Mouse (Mus musculus): Measurements from ENCODE around the gene Gna13. TPM values are rescaled to one million over a fixed set of nuclear protein-coding genes. Genes with fewer than 3 reads are reported as not detected.
A peak's percentile ranks its signal among the peaks of the same experiment; 100 is the strongest.

Gene Gna13
- polyA plus RNA-seq, 1 experiment from 2014 or later: 38.0 TPM

GRCm38 (mm10) chr11:109442166-109442730 lies 79.6 kb downstream of the Gna13 start:
- Histone ChIP-seq H3K4me1 (replicated peaks; ENCODE audit: control insufficient read depth, insufficient read depth, low read length) (no peaks in the 10 kb centered on the region; the same call in 1 of the 2 replicates), H3K9me3 (ENCODE audit: control insufficient read depth, low read length) (no peaks in the 10 kb centered on the region), H3K36me3 (ENCODE audit: control insufficient read depth, insufficient read depth, low read length) (peaks cover 10% of the 10 kb centered on the region; the same call in 1 of the 2 replicates), H3K27ac (ENCODE audit: low read depth) (no peak overlapping the region), H3K4me3 (ENCODE audit: low read depth, low read length) (no peak overlapping the region), H3K9ac (ENCODE audit: low read length) (no peak overlapping the region), H3K27me3 (replicated peaks; ENCODE audit: control insufficient read depth, insufficient read depth, low read length) (no peaks in the 10 kb centered on the region), H3K4me2 (ENCODE audit: low read length) (no peak overlapping the region)
- 29% methylated on average over 5 of the region's 5 CpGs for WGBS
- no peak for ATAC-seq (replicated peaks; ENCODE audit: low FRiP score, low TSS enrichment, low read depth)
- DNase-seq (ENCODE audit: low spot score): no peak

DNA sequence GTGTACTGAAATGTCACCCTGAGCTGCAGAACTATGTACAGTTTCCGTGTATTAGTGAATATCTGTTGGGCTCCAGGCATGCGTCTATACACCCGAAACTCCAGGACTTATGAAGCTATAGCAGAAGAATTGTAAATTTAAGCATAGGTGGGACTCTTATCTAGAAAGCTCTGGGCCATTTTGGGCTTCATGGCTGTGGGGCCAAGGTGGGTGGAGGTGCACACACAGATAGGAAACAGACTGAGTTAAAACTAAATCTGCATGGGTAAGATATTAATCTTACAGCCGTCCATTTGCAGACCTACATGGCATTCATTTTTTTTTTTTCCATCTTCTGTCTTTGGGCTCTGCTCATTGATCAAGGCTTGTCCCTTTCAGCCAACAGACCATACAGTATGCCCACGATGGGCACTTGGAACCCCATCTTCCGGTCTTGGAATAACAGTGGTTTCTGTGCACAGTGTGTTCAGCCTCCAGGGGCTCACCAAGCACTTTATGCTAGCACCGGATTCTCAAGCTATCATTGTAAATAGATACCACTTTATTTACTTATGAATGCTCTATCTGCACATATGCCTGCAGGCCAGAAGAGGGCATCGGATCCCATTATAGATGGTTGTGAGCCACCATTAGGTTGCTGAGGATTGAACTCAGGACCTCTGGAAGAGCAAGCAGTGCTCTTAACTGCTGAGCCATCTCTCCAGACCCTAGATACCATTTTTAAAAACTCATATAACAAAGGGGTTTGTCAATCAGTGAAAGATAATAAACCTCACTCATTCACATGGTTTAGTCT lies 81.0 kb downstream of the Gna13 start:
- 87% methylated on average over 8 of the region's 8 CpGs for WGBS
- ATAC-seq (replicated peaks; ENCODE audit: low FRiP score, low TSS enrichment, low read depth) (no peak), DNase-seq (ENCODE audit: low spot score) (no peak)
- Histone ChIP-seq H3K4me2 (ENCODE audit: low read length) (no peak overlapping the region), H3K9ac (ENCODE audit: low read length) (no peak overlapping the region), H3K27me3 (replicated peaks; ENCODE audit: control insufficient read depth, insufficient read depth, low read length) (no peaks in the 10 kb centered on the region), H3K27ac (ENCODE audit: low read depth) (no peak overlapping the region), H3K36me3 (ENCODE audit: control insufficient read depth, insufficient read depth, low read length) (no peaks in the 10 kb centered on the region), H3K4me3 (ENCODE audit: low read depth, low read length) (no peak overlapping the region), H3K4me1 (replicated peaks; ENCODE audit: control insufficient read depth, insufficient read depth, low read length) (no peaks in the 10 kb centered on the region; the same call in 1 of the 2 replicates), H3K9me3 (ENCODE audit: control insufficient read depth, low read length) (no peaks in the 10 kb centered on the region)

- no peak for DNase-seq (ENCODE audit: low spot score)
- H3K9ac ChIP-seq (ENCODE audit: low read length): no peak overlapping the region
- no peaks in the 10 kb centered on the region; the same call in 1 of the 2 replicates for H3K4me1 ChIP-seq (replicated peaks; ENCODE audit: control insufficient read depth, insufficient read depth, low read length)
- WGBS: 65% methylated on average over 7 of the region's 7 CpGs
- no peak overlapping the region for H3K4me3 ChIP-seq (ENCODE audit: low read depth, low read length)
- no peaks in the 10 kb centered on the region for H3K9me3 ChIP-seq (ENCODE audit: control insufficient read depth, low read length)
- H3K27me3 ChIP-seq (replicated peaks; ENCODE audit: control insufficient read depth, insufficient read depth, low read length): no peaks in the 10 kb centered on the region
- no peak overlapping the region for H3K27ac ChIP-seq (ENCODE audit: low read depth)
- no peak for ATAC-seq (replicated peaks; ENCODE audit: low FRiP score, low TSS enrichment, low read depth)
- no peak overlapping the region for H3K4me2 ChIP-seq (ENCODE audit: low read length)
- no peaks in the 10 kb centered on the region for H3K36me3 ChIP-seq (ENCODE audit: control insufficient read depth, insufficient read depth, low read length)
Measured at GRCm38 (mm10) chr11:109444600-109444999, 82.0 kb downstream of the Gna13 start.

DNA sequence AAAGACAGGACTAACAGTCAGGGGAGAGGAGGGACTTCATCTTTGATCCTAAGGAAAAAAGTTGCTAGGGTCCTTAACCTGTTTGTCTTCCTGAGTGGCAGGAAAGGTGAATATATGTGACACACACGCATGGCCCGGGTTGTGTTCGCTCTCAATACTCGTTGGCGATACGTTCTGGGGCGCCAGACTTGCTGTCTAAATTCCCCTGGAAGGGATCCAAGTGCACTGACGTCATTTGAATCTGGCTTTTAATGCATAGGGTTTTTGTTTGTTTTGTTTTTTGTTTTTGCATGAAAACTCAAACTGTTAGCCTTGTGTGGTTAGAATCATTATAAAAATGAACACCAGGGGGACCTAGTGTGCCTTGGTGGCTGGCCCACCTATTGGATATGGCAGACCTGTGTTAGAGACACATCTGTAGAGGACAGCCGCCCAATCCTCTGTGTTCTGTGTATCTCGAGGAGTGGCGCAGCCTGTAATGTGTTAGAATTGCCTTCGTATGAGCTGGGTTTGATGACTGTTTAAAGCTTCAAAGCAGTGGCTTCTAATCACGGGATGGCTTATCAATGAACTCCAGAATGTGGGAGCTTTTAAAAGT lies 82.9 kb downstream of the Gna13 start:
- H3K27me3 ChIP-seq (replicated peaks; ENCODE audit: control insufficient read depth, insufficient read depth, low read length): no peaks in the 10 kb centered on the region
- WGBS: 50% methylated on average over 13 of the region's 13 CpGs
- peak; percentile 57 for DNase-seq (ENCODE audit: low spot score)
- ATAC-seq (replicated peaks; ENCODE audit: low FRiP score, low TSS enrichment, low read depth): 0 out of 2 replicates have a peak, but pooled peaks have one; percentile 58
- no peaks in the 10 kb centered on the region; the same call in 1 of the 2 replicates for H3K4me1 ChIP-seq (replicated peaks; ENCODE audit: control insufficient read depth, insufficient read depth, low read length)
- H3K36me3 ChIP-seq (ENCODE audit: control insufficient read depth, insufficient read depth, low read length): no peaks in the 10 kb centered on the region
- H3K27ac ChIP-seq (ENCODE audit: low read depth): no peak overlapping the region
- no peak overlapping the region for H3K4me3 ChIP-seq (ENCODE audit: low read depth, low read length)
- no peaks in the 10 kb centered on the region for H3K9me3 ChIP-seq (ENCODE audit: control insufficient read depth, low read length)
- H3K9ac ChIP-seq (ENCODE audit: low read length): no peak overlapping the region
- no peak overlapping the region for H3K4me2 ChIP-seq (ENCODE audit: low read length)

Other genes with a start within 250 kb of the Gna13 start
- gene E030025P04Rik, start 218.5 kb upstream of the Gna13 start, polyA plus RNA-seq (2014; fragmentation: Nextera tagmentation; extraction: Ambion mirVana): not detected in 2 replicates
- 4.7 and 5.0 TPM in 2 replicates for gene Rgs9, start 64.7 kb upstream of the Gna13 start, polyA plus RNA-seq (2014; fragmentation: Nextera tagmentation; extraction: Ambion mirVana)
- not detected in 2 replicates for gene 9930022D16Rik, start 51.1 kb downstream of the Gna13 start, polyA plus RNA-seq (2014; fragmentation: Nextera tagmentation; extraction: Ambion mirVana)
- gene Amz2, start 63.1 kb downstream of the Gna13 start, polyA plus RNA-seq (2014; fragmentation: Nextera tagmentation; extraction: Ambion mirVana): 41.8 and 43.0 TPM in 2 replicates
- 2.8 and 3.9 TPM in 2 replicates for gene Arsg, start 110.5 kb downstream of the Gna13 start, polyA plus RNA-seq (2014; fragmentation: Nextera tagmentation; extraction: Ambion mirVana)
- 7.1 and 7.3 TPM in 2 replicates for gene Slc16a6, start 110.8 kb downstream of the Gna13 start, polyA plus RNA-seq (2014; fragmentation: Nextera tagmentation; extraction: Ambion mirVana)
- 18.0 and 18.2 TPM in 2 replicates for gene Wipi1, start 249.1 kb downstream of the Gna13 start, polyA plus RNA-seq (2014; fragmentation: Nextera tagmentation; extraction: Ambion mirVana)

All from intestine, embryonic 14.5 days (tissue).